Mouse (Mus musculus) stomach, embryonic 14.5 days (tissue): Measurements from ENCODE around the gene Itgb7. TPM values are rescaled to one million over a fixed set of nuclear protein-coding genes. Genes with fewer than 3 reads are reported as not detected.

Source experiments
- ATAC-seq: fragments of 200-750 bp; cut with Nextera tagmentation; 2 replicates; pipeline ENCODE4 v1.8.0; 2017; ENCODE audit warnings: low read depth, moderate TSS enrichment; ENCODE audit not compliant: insufficient number of reproducible peaks, insufficient read depth, low FRiP score
- H3K27ac ChIP-seq: fragments of 300-500 bp; sonication (generic); 2 replicates; pipeline ENCODE4 v1.5.1; 2014; ENCODE audit warnings: mild to moderate bottlenecking, low read length, moderate library complexity, mixed read lengths
- H3K27me3 ChIP-seq: fragments of 300-500 bp; sonication (generic); 2 replicates; pipeline ENCODE4 v1.6.1; 2014; ENCODE audit warnings: low read length, control low read depth, mixed read lengths; ENCODE audit not compliant: control insufficient read depth, insufficient read depth
- H3K36me3 ChIP-seq: fragments of 300-500 bp; sonication (generic); 2 replicates; pipeline ENCODE4 v1.6.1; 2014; ENCODE audit warnings: mild to moderate bottlenecking, control low read depth, low read length, moderate library complexity, mixed read lengths; ENCODE audit not compliant: control insufficient read depth, insufficient read depth
- H3K4me1 ChIP-seq: fragments of 300-500 bp; sonication (generic); 2 replicates; pipeline ENCODE4 v1.6.1; 2014; ENCODE audit warnings: low read length, control low read depth, mixed read lengths; ENCODE audit not compliant: control insufficient read depth, insufficient read depth
- H3K4me2 ChIP-seq: fragments of 300-500 bp; sonication (generic); replicated peaks from 2 replicates; pipeline ENCODE4 v1.6.1; 2014; ENCODE audit warnings: low read depth, low read length, control low read depth
- H3K4me3 ChIP-seq: fragments of 300-500 bp; sonication (generic); 2 replicates; pipeline ENCODE4 v1.5.1; 2014; ENCODE audit warnings: low read depth, low read length, control low read depth
- H3K9ac ChIP-seq: fragments of 300-500 bp; sonication (generic); replicated peaks from 2 replicates; pipeline ENCODE4 v1.6.1; 2014; ENCODE audit warnings: low read depth, mild to moderate bottlenecking, control low read depth, low read length, moderate library complexity, mixed read lengths
- H3K9me3 ChIP-seq: fragments of 300-500 bp; sonication (generic); 2 replicates; pipeline ENCODE4 v1.6.1; 2016; ENCODE audit warnings: low read depth, low read length, control low read depth; ENCODE audit not compliant: control insufficient read depth
- WGBS: fragments of 180-500 bp; shearing (Covaris S2); extraction: QIAGEN DNeasy Blood & Tissue Kit; methylation state at CpG from one replicate; pipeline ENCODE4 v1.1.7; 2014; 5-methylcytosine and 5-hydroxymethylcytosine counted together
- polyA plus RNA-seq: library from polyadenylated mRNA; unstranded; fragments of >200 nt; fragmentation: Nextera tagmentation; extraction: Ambion mirVana; gene quantifications from 2 replicates; pipeline ENCODE4 v1.2.1, GENCODE M21; 2014

Itgb7 gene
- polyA plus RNA-seq, 1 experiment from 2014 or later = 9.9 TPM

DNA sequence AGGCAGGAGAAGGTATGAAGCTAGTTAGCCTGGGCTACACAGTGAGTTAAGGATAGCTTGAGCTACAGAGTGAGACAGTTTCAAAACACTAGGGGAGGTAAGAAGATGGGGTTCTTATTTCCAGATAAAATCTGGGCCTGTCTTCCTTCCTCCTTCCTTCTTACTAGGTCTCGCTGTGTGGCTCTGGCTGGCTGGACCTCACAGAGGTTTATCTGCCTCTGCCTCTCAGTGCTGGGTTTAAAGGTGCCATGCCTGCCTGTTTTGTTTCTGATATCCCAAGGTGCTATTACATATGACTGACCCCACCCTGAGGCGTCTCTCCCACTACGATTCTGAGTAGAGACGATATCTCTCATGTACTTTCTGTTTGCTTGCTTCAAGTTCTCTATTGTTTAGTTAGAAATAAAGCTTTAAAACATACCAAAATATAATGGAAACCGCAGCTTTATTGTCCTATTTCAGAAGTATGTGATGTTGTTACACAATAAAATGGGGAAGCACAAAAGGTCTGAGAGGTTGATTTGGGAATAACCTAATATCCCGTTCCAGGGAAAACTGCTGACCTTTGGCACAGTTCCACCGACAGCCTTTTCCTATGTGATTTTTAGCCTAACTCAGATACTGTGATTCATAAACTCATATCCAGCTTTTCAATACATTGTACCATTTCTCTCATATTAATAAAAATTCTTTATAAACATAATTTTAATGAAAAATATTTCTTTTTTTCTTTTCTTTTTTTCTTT lies 55.0 kb downstream of the Itgb7 start:
- 82% methylated on average over 7 of the region's 7 CpGs for WGBS
- no peaks in the 10 kb centered on the region for H3K4me1 ChIP-seq
- no peak for ATAC-seq
- peaks cover 16% of the 10 kb centered on the region for H3K36me3 ChIP-seq
- no peaks in the 10 kb centered on the region for H3K27me3 ChIP-seq
- H3K4me3 ChIP-seq = no peak overlapping the region
- no peak overlapping the region for H3K4me2 ChIP-seq
- no peak overlapping the region for H3K27ac ChIP-seq
- no peaks in the 10 kb centered on the region for H3K9me3 ChIP-seq
- no peak overlapping the region for H3K9ac ChIP-seq

DNA sequence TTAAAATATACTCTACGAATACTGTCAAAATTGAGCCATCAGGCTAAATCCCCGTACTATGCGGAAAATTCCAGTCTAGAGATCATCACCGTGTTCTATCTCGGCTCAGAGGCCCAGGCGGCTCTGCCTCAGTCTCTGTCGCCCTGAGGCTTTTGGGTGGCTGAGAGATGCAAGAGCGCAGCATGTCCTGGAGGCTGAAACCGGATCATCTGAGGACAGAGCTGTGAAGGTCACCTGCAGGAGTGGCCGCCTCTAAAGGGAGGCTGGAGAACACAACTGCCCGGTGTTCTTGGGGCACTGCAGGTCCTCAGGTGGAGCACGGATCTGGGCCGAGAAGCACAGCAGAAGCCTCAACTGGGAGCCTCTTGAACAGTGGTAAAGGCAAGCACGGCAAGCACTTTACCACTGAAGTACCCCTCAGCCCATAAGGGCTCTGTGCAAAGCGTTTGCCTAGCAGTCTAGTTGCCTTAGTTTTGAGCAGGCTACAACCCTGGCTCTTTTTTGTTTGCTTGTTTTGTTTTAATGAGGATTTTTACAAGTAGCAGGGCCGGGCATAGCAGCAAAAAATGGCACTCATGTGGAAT lies 55.9 kb downstream of the Itgb7 start:
- no peaks in the 10 kb centered on the region for H3K9me3 ChIP-seq
- H3K4me2 ChIP-seq = no peak overlapping the region
- no peak for ATAC-seq
- 86% methylated on average over 16 of the region's 16 CpGs for WGBS
- no peak overlapping the region for H3K9ac ChIP-seq
- H3K36me3 ChIP-seq = peaks cover 16% of the 10 kb centered on the region
- H3K4me1 ChIP-seq = no peaks in the 10 kb centered on the region
- no peak overlapping the region for H3K4me3 ChIP-seq
- H3K27me3 ChIP-seq = no peaks in the 10 kb centered on the region
- no peak overlapping the region for H3K27ac ChIP-seq

DNA sequence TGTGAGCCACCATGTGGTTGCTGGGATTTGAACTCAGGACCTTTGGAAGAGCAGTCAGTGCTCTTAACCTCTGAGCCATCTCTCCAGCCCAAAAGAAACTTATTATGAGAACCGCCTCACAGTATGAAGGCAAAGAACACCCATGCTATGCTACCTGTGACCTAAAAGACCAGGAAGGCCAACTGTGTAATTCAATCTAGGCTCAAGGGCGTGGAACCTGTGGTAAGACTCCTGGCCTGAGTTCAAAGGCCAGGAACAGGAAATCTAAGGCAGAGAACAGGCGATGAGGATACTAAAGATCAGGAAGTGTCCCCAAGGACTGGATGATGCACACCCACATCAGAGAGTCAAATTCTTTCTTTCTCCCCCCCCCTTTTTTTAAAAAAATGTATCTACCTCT lies 58.2 kb downstream of the Itgb7 start:
- Histone ChIP-seq H3K9me3 (no peaks in the 10 kb centered on the region), H3K4me3 (no peak overlapping the region), H3K36me3 (peaks cover 7% of the 10 kb centered on the region; the same call in 1 of the 2 replicates), H3K27me3 (no peaks in the 10 kb centered on the region), H3K4me1 (0 out of 2 replicates have a peak, but pooled peaks cover 3% of the 10 kb centered on the region), H3K9ac (no peak overlapping the region), H3K27ac (no peak overlapping the region), H3K4me2 (no peak overlapping the region)
- WGBS = 85% methylated on average over 3 of the region's 3 CpGs
- no peak for ATAC-seq

DNA sequence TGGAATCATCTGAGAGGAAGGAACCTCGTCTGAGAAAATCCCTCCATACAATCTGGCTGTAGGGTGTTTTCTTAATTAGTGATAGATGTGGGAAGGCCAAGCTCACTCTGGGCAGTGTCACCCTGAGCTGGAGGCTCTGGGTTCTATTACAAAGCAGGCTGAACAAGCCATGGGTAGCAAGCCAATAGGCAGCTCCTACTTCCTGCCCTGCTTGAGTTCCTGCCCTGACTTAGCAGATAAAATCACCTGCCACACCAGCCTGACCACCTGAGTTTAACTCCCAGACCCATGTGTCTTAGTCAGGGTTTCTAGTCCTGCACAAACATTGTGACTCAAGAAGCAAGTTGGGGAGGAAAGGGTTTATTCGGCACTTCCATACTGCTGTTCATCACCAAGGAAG lies 62.7 kb downstream of the Itgb7 start:
- WGBS = 50% methylated on average over 2 of the region's 2 CpGs
- no peaks in the 10 kb centered on the region for H3K9me3 ChIP-seq
- no peaks in the 10 kb centered on the region for H3K36me3 ChIP-seq
- H3K27ac ChIP-seq = no peak overlapping the region; the same call in 1 of the 2 replicates
- H3K4me3 ChIP-seq = no peak overlapping the region
- ATAC-seq = no peak
- peaks cover 15% of the 10 kb centered on the region; the same call in 1 of the 2 replicates for H3K4me1 ChIP-seq
- no peaks in the 10 kb centered on the region for H3K27me3 ChIP-seq
- H3K4me2 ChIP-seq = no peak overlapping the region
- H3K9ac ChIP-seq = no peak overlapping the region

DNA sequence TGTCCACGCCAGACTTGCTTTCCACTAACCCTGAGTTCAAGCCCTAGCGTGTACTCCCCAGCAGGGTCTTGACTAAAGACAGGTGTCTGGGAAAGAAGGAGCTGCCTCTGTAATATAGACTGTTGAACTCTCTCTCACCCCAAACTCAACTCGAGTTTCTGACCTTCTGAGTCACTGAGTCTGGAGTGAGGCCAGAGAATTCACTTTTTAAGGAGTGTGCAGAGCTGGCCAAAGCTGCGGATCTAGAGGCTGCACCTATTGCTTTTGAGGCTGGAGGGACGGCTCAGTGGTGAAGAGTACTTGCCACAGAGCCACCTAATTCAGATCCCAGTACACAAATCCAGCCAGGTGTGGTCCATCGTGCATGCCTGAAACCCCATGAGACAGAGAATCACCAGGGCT lies 64.1 kb downstream of the Itgb7 start:
- peak; percentile 70; the same call in 1 of the 2 replicates for ATAC-seq
- Histone ChIP-seq H3K36me3 (no peaks in the 10 kb centered on the region), H3K9me3 (no peaks in the 10 kb centered on the region), H3K4me1 (peaks cover 15% of the 10 kb centered on the region; the same call in 1 of the 2 replicates), H3K4me2 (no peak overlapping the region), H3K27me3 (no peaks in the 10 kb centered on the region), H3K4me3 (no peak overlapping the region), H3K9ac (no peak overlapping the region), H3K27ac (peak overlapping the region; percentile 64; the same call in 1 of the 2 replicates)
- WGBS = 18% methylated on average over 6 of the region's 6 CpGs

Other genes starting within 250 kb of the Itgb7 start
- gene Krt8, start 227.5 kb downstream of the Itgb7 start, polyA plus RNA-seq = 707 and 780 TPM in 2 replicates
- 407 and 452 TPM in 2 replicates for gene Krt18, start 203.8 kb downstream of the Itgb7 start, polyA plus RNA-seq
- 129 and 134 TPM in 2 replicates for gene Eif4b, start 158.2 kb downstream of the Itgb7 start, polyA plus RNA-seq
- gene Tns2, start 131.5 kb downstream of the Itgb7 start, polyA plus RNA-seq = 42.6 and 48.5 TPM in 2 replicates
- gene Spryd3, start 95.7 kb downstream of the Itgb7 start, polyA plus RNA-seq = 15.2 and 16.7 TPM in 2 replicates
- gene Igfbp6, start 87.6 kb downstream of the Itgb7 start, polyA plus RNA-seq = 12.4 and 13.1 TPM in 2 replicates
- 2.1 and 2.2 TPM in 2 replicates for gene Soat2, start 81.4 kb downstream of the Itgb7 start, polyA plus RNA-seq
- gene Zfp740, start 28.7 kb downstream of the Itgb7 start, polyA plus RNA-seq = 52.0 and 54.0 TPM in 2 replicates
- 60.5 and 63.9 TPM in 2 replicates for gene Csad, start 27.2 kb downstream of the Itgb7 start, polyA plus RNA-seq
- 36.9 and 40.5 TPM in 2 replicates for gene Rarg, start 25.6 kb upstream of the Itgb7 start, polyA plus RNA-seq
- gene Gm9918, start 38.6 kb upstream of the Itgb7 start, polyA plus RNA-seq = 0.36 and 0.56 TPM in 2 replicates
- 63.1 and 63.7 TPM in 2 replicates for gene Mfsd5, start 47.5 kb upstream of the Itgb7 start, polyA plus RNA-seq
- gene Espl1, start 64.3 kb upstream of the Itgb7 start, polyA plus RNA-seq = 25.4 and 28.6 TPM in 2 replicates
- 500 and 514 TPM in 2 replicates for gene Pfdn5, start 94.2 kb upstream of the Itgb7 start, polyA plus RNA-seq
- gene Myg1, start 99.8 kb upstream of the Itgb7 start, polyA plus RNA-seq = 96.9 and 109 TPM in 2 replicates
- gene Aaas, start 118.8 kb upstream of the Itgb7 start, polyA plus RNA-seq = 63.8 and 68.4 TPM in 2 replicates
- 2.0 and 2.5 TPM in 2 replicates for gene Sp7, start 135.2 kb upstream of the Itgb7 start, polyA plus RNA-seq
- 16.9 and 18.9 TPM in 2 replicates for gene Sp1, start 174.2 kb upstream of the Itgb7 start, polyA plus RNA-seq
- 0.94 and 1.2 TPM in 2 replicates for gene Amhr2, start 213.4 kb upstream of the Itgb7 start, polyA plus RNA-seq
- gene Prr13, start 227.1 kb upstream of the Itgb7 start, polyA plus RNA-seq = 132 and 138 TPM in 2 replicates
- gene Pcbp2, start 238.6 kb upstream of the Itgb7 start, polyA plus RNA-seq = 298 and 302 TPM in 2 replicates